Comparison of ENCODE assay signal across 12 mouse cellular contexts in genomic region chr6:119333202-119333601, GRCm38 (mm10). TPM values are rescaled to one million over a fixed set of nuclear protein-coding genes. Genes with fewer than 3 reads are reported as not detected.
DNase-seq lines count a peak whose midpoint lies in the region; ATAC-seq lines count a peak whose summit lies in the region.
"Had no signal": no experiment of that assay in that cellular context is flagged by ENCODE, and none has a peak within 500 bp of the region (broad histone marks: within the 10 kb centered on the region; RNA-seq: fewer than 3 reads in every experiment).

No protein-coding gene starts in this region.

- peak; percentile 68 for ATAC-seq in kidney, embryonic 14.5 days (ENCODE audit: low FRiP score, low TSS enrichment)
- ATAC-seq: midbrain, embryonic 16.5 days had no signal

- H3K27me3 ChIP-seq in kidney, embryonic 14.5 days (ENCODE audit: control insufficient read depth, insufficient read depth, low read length), result peaks cover 26% of the 10 kb centered on the region
- H3K27me3 ChIP-seq in midbrain, embryonic 10.5 days (ENCODE audit: low read depth, poor library complexity, severe bottlenecking), result peaks cover 87% of the 10 kb centered on the region

- 2% methylated on average over 3 of the region's 3 CpGs for WGBS in kidney, embryonic 14.5 days
- WGBS in midbrain, embryonic 10.5 days, result 26% methylated on average over 3 of the region's 3 CpGs

- H3K9me3 ChIP-seq in kidney, embryonic 14.5 days (ENCODE audit: control insufficient read depth, low read length), result no peaks in the 10 kb centered on the region
- H3K9me3 ChIP-seq in midbrain, embryonic 10.5 days (replicated peaks), result no peaks in the 10 kb centered on the region
- H3K9me3 ChIP-seq: forebrain, embryonic 12.5 days; limb, embryonic 15.5 days had no signal

- no peak overlapping the region for H3K4me3 ChIP-seq in kidney, embryonic 14.5 days (ENCODE audit: low read length)
- no peak overlapping the region for H3K4me3 ChIP-seq in midbrain, embryonic 10.5 days
- H3K4me3 ChIP-seq: forebrain, embryonic 12.5 days; limb, embryonic 15.5 days had no signal

- H3K9ac ChIP-seq in kidney, embryonic 14.5 days (ENCODE audit: low read depth, low read length), result no peak overlapping the region
- H3K9ac ChIP-seq: forebrain, embryonic 12.5 days; limb, embryonic 15.5 days had no signal

- no peak overlapping the region for H3K27ac ChIP-seq in kidney, embryonic 14.5 days (ENCODE audit: low read depth, low read length)
- H3K27ac ChIP-seq in midbrain, embryonic 10.5 days (replicated peaks), result no peak overlapping the region
- H3K27ac ChIP-seq: forebrain, embryonic 12.5 days; limb, embryonic 15.5 days had no signal

- DNase-seq in kidney, adult 11 months, result peak; percentile 64
- DNase-seq in kidney, postnatal 10 days, result no peak
- peak; percentile 58 to 61 for DNase-seq in adrenal gland, postnatal 36 days
- peak; percentile 64 for DNase-seq in lung, postnatal 25 days (ENCODE audit: low spot score)
- no peak for DNase-seq in midbrain, embryonic 10.5 days (ENCODE audit: low spot score)
- no peak for DNase-seq in left cerebral cortex, adult 9 months (ENCODE audit: low spot score in 2 of 2)
- no peak for DNase-seq in testis, postnatal 14 days (ENCODE audit: low spot score)
- DNase-seq: gastrocnemius, postnatal 25 days had no signal

- H3K36me3 ChIP-seq in kidney, embryonic 14.5 days (ENCODE audit: control insufficient read depth, insufficient read depth, low read length), result no peaks in the 10 kb centered on the region
- H3K36me3 ChIP-seq in midbrain, embryonic 10.5 days, result no peaks in the 10 kb centered on the region
- H3K36me3 ChIP-seq: forebrain, embryonic 12.5 days; limb, embryonic 15.5 days had no signal

- no peak overlapping the region for H3K4me2 ChIP-seq in kidney, embryonic 14.5 days (replicated peaks; ENCODE audit: low read depth, low read length)
- H3K4me2 ChIP-seq: forebrain, embryonic 12.5 days; limb, embryonic 15.5 days had no signal

- peaks cover 12% of the 10 kb centered on the region; the same call in 1 of the 2 replicates for H3K4me1 ChIP-seq in kidney, embryonic 14.5 days (ENCODE audit: control insufficient read depth, insufficient read depth, low read length)
- peaks cover 77% of the 10 kb centered on the region for H3K4me1 ChIP-seq in midbrain, embryonic 10.5 days

RNA-seq across cellular contexts. Expression of gene Lrtm2, which starts 2.6 kb away (rescaled TPM):
- total RNA-seq in adrenal gland, postnatal 36 days (2021), result under 1 TPM in 1 of 2 experiments, not detected in 1; 0.30 TPM
- polyA plus RNA-seq in kidney, embryonic 14.5 days (2014; fragmentation: Nextera tagmentation; extraction: Ambion mirVana), result 0.13 TPM in 1 of 2 replicates, not detected in the other
- polyA plus RNA-seq in midbrain, embryonic 10.5 days (2016; fragmentation: Nextera tagmentation; extraction: Ambion mirVana), result 0.25 and 0.26 TPM in 2 replicates

Comparison
In these comparisons a context has a peak if more than half of its experiments do, and no peak if none do; other contexts are left out.
1. DNase-seq: peak in kidney, adult 11 months (single experiment), adrenal gland, postnatal 36 days (2 of 2) and lung, postnatal 25 days (single experiment); none in kidney, postnatal 10 days (single experiment), midbrain, embryonic 10.5 days (single experiment), left cerebral cortex, adult 9 months (0 of 2) and testis, postnatal 14 days (single experiment).